Mouse (Mus musculus) stomach, postnatal 0 days (tissue): ENCODE data around the gene Abat.
A peak's percentile ranks its signal among the peaks of the same experiment; 100 is the strongest.

Experiments used
- CTCF ChIP-seq: IDR thresholded peaks from 2 replicates; pipeline ENCODE4 v1.5.1; 2016; ENCODE audit warnings: antibody characterized with exemption, low read depth, mild to moderate bottlenecking, moderate library complexity
- EP300 ChIP-seq: optimal IDR thresholded peaks from 2 replicates; pipeline ENCODE3; 2016; ENCODE audit warnings: antibody characterized with exemption

DNA sequence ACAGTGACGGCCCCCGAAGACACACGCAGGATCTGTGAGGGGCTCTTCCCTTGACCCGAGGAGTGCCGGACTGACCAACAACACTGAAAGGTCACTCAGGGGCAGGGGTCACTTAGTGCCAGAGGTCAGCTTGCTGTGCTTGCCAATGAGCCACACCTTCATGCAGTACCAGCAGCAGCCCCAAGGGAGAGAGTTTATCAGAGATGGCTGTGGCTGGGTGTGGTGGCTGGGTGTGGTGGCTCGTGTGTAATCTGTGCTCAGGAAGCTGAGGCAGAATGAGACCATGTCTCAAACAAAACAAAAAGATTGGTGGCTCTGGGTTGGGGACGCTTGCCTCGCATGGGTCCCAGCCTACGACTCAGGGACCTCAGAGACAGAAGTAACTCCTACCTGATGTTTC is 142.4 kb downstream of the Abat start:
- TF ChIP-seq CTCF (peak; percentile 33; the same call in 1 of the 2 replicates), EP300 (no peak)
